Mouse (Mus musculus): Measurements from ENCODE around the gene Olfr45. TPM values are rescaled to one million over a fixed set of nuclear protein-coding genes. Genes with fewer than 3 reads are reported as not detected.

Gene Olfr45
- polyA plus RNA-seq, 1 experiment, result not detected

- no peak overlapping the region for H3K4me3 ChIP-seq (ENCODE audit: insufficient read depth, low read length)
- no peak overlapping the region for H3K27ac ChIP-seq (ENCODE audit: insufficient read depth, low read length)
- no peaks in the 10 kb centered on the region for H3K4me1 ChIP-seq (ENCODE audit: control insufficient read depth, insufficient read depth, low read length)
- TF ChIP-seq CTCF (IDR thresholded peaks at IDR 0.05; ENCODE audit: borderline replicate concordance, insufficient read depth, low read length) (no peak), POLR2A (IDR thresholded peaks at IDR 0.05; ENCODE audit: low read depth, low read length) (no peak)
These were observed 39.3 kb downstream of the Olfr45 start for GRCm38 (mm10) chr7:140721095-140721494.

GRCm38 (mm10) chr7:140725558-140725957, 43.8 kb downstream of the Olfr45 start:
- no peaks in the 10 kb centered on the region for H3K4me1 ChIP-seq (ENCODE audit: control insufficient read depth, insufficient read depth, low read length)
- TF ChIP-seq CTCF (IDR thresholded peaks at IDR 0.05; ENCODE audit: borderline replicate concordance, insufficient read depth, low read length) (no peak), POLR2A (IDR thresholded peaks at IDR 0.05; ENCODE audit: low read depth, low read length) (no peak)

GRCm38 (mm10) chr7:140733162-140733561, 51.4 kb downstream of the Olfr45 start:
- Histone ChIP-seq H3K27ac (ENCODE audit: insufficient read depth, low read length) (no peak overlapping the region), H3K4me3 (ENCODE audit: insufficient read depth, low read length) (no peak overlapping the region), H3K4me1 (ENCODE audit: control insufficient read depth, insufficient read depth, low read length) (no peaks in the 10 kb centered on the region)
- no peak for TF ChIP-seq CTCF (IDR thresholded peaks at IDR 0.05; ENCODE audit: borderline replicate concordance, insufficient read depth, low read length)
- TF ChIP-seq POLR2A (IDR thresholded peaks at IDR 0.05; ENCODE audit: low read depth, low read length), result no peak

More at GRCm38 (mm10) chr7:140725558-140725957, 43.8 kb downstream of the Olfr45 start:
- no peak overlapping the region for H3K27ac ChIP-seq (ENCODE audit: insufficient read depth, low read length)
- no peak overlapping the region for H3K4me3 ChIP-seq (ENCODE audit: insufficient read depth, low read length)

Other genes with a start within 250 kb of the Olfr45 start
- gene Olfr533, start 218.6 kb upstream of the Olfr45 start, polyA plus RNA-seq (2011; ENCODE audit: insufficient read length, low read depth, missing spikeins), result not detected in 2 replicates
- not detected in 2 replicates for gene Olfr535, start 197.7 kb upstream of the Olfr45 start, polyA plus RNA-seq (2011; ENCODE audit: insufficient read length, low read depth, missing spikeins)
- not detected in 2 replicates for gene Olfr536, start 174.6 kb upstream of the Olfr45 start, polyA plus RNA-seq (2011; ENCODE audit: insufficient read length, low read depth, missing spikeins)
- not detected in 2 replicates for gene Olfr538, start 114.1 kb upstream of the Olfr45 start, polyA plus RNA-seq (2011; ENCODE audit: insufficient read length, low read depth, missing spikeins)
- not detected in 2 replicates for gene Olfr46, start 80.7 kb upstream of the Olfr45 start, polyA plus RNA-seq (2011; ENCODE audit: insufficient read length, low read depth, missing spikeins)
- gene Olfr61, start 53.0 kb upstream of the Olfr45 start, polyA plus RNA-seq (2011; ENCODE audit: insufficient read length, low read depth, missing spikeins), result not detected in 2 replicates
- not detected in 2 replicates for gene Olfr53, start 35.5 kb upstream of the Olfr45 start, polyA plus RNA-seq (2011; ENCODE audit: insufficient read length, low read depth, missing spikeins)
- gene Olfr539, start 22.0 kb upstream of the Olfr45 start, polyA plus RNA-seq (2011; ENCODE audit: insufficient read length, low read depth, missing spikeins), result not detected in 2 replicates
- not detected in 2 replicates for gene Olfr541, start 15.3 kb downstream of the Olfr45 start, polyA plus RNA-seq (2011; ENCODE audit: insufficient read length, low read depth, missing spikeins)
- gene Cyp2e1, start 81.8 kb downstream of the Olfr45 start, polyA plus RNA-seq (2011; ENCODE audit: insufficient read length, low read depth, missing spikeins), result not detected in 2 replicates
- not detected in 2 replicates for gene Syce1, start 105.9 kb downstream of the Olfr45 start, polyA plus RNA-seq (2011; ENCODE audit: insufficient read length, low read depth, missing spikeins)
- gene Zfp941, start 140.2 kb downstream of the Olfr45 start, polyA plus RNA-seq (2011; ENCODE audit: insufficient read length, low read depth, missing spikeins), result 2.2 and 3.5 TPM in 2 replicates
- not detected in 2 replicates for gene Urah, start 153.1 kb downstream of the Olfr45 start, polyA plus RNA-seq (2011; ENCODE audit: insufficient read length, low read depth, missing spikeins)
- gene Scgb1c1, start 163.6 kb downstream of the Olfr45 start, polyA plus RNA-seq (2011; ENCODE audit: insufficient read length, low read depth, missing spikeins), result not detected in 2 replicates
- gene Odf3, start 165.9 kb downstream of the Olfr45 start, polyA plus RNA-seq (2011; ENCODE audit: insufficient read length, low read depth, missing spikeins), result not detected in 2 replicates
- not detected in 2 replicates for gene Gm45785, start 174.4 kb downstream of the Olfr45 start, polyA plus RNA-seq (2011; ENCODE audit: insufficient read length, low read depth, missing spikeins)
- 53.4 and 58.1 TPM in 2 replicates for gene Ric8a, start 175.0 kb downstream of the Olfr45 start, polyA plus RNA-seq (2011; ENCODE audit: insufficient read length, low read depth, missing spikeins)
- gene Bet1l, start 175.6 kb downstream of the Olfr45 start, polyA plus RNA-seq (2011; ENCODE audit: insufficient read length, low read depth, missing spikeins), result 29.9 and 35.7 TPM in 2 replicates
- gene Psmd13, start 200.0 kb downstream of the Olfr45 start, polyA plus RNA-seq (2011; ENCODE audit: insufficient read length, low read depth, missing spikeins), result 206 and 213 TPM in 2 replicates
- gene Sirt3, start 200.4 kb downstream of the Olfr45 start, polyA plus RNA-seq (2011; ENCODE audit: insufficient read length, low read depth, missing spikeins), result 7.6 and 8.2 TPM in 2 replicates
- not detected in 2 replicates for gene Cox8b, start 218.5 kb downstream of the Olfr45 start, polyA plus RNA-seq (2011; ENCODE audit: insufficient read length, low read depth, missing spikeins)
- not detected in 2 replicates for gene Nlrp6, start 239.0 kb downstream of the Olfr45 start, polyA plus RNA-seq (2011; ENCODE audit: insufficient read length, low read depth, missing spikeins)

Data from embryonic fibroblast, embryonic 13.5 days (primary cell).